Mouse (Mus musculus) thymus, postnatal 4 days (tissue): Measurements from ENCODE around the gene Dpf3.

ENCODE experiments used
- DNase-seq: peaks from one replicate; pipeline ENCODE4 v3.0.0; 2021

The Dpf3 gene

DNA sequence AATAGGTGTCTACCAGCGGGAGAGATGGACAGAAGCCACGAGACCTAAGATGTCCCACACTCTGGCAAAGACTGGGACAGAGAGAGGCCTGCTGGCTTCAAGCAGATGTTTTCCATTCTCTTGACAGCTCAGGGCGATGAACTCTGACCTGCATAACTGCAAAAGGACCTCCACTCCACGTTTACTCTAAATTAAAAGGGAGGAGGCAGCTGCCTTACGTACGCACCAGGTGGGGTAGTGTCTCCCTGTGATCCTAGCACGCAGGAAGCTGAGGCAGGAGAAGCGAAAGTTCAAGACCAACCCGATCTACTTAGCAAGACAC, 8.4 kb upstream of the Dpf3 start:
- DNase-seq = no peak

DNA sequence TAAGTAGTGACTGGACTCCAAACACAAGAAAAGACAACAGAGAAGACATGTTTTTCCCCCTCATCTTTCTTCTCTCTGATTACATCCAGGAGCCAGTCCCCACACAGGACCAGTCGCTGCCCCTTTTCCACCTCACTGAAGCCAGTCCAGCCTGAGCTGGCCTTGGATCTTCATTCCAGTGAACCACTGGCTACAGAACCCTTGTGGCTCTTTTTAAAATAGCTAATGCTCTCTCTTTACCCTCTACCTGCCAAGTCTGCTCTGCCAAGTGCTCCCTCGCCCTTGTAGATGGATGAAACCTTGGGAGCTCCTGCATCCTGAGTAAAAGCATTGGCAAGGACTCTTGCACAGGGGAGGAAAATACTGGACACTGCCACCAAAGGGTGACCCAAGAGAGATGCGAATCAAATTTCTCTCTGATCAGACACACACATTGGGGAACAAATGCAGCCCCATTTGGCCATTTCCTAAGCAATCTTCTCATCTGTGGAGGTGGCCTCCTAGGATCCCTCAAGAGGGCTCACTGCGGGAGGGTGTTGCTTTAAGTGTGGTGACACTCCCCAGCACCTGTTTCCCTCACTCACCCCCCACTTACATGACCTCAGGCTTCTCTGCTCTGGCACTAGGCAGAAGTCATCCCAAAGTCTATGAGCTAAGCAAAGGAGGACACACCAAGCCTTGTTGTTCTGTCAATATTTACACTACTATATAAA, 7.9 kb upstream of the Dpf3 start:
- DNase-seq = no peak

DNA sequence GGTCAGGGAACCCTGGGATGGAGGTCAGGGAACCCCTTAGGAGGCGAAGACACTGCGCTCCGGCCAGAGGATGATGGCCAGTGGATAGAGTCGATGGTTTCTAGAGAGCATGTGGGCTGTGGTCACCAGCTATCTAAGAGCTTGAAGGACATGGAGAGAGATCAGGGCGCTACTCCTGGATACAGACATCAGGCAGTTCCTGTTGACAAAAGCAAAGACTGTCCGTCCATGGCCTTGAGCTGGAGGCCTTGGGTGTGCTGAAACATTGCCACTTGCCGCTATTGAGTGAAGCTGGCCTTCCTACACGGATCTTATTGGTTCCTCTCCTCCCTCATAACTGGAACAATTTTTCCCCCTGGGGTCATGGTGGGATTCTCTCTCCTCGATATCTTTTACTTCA, 6.7 kb upstream of the Dpf3 start:
- no peak for DNase-seq

DNA sequence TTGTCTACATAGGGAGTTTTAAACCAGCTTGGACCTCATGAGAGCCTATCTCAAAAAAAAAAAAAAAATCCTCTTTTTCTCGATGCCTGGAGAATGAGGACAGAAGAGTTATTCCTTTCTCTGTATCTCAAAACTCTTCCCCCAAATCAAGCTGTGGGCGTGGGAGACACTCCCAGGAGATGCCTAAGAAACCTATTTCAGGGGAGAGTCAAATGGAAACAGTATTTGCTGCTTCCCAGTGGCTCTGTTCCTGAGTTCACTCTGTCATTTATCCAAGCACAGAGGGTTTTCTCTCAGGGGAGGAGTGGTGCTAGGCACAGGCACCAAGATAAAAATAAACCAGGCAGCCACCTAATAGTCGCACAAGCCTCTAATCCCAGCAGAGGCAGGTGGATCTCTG, 5.3 kb upstream of the Dpf3 start:
- DNase-seq = no peak

DNA sequence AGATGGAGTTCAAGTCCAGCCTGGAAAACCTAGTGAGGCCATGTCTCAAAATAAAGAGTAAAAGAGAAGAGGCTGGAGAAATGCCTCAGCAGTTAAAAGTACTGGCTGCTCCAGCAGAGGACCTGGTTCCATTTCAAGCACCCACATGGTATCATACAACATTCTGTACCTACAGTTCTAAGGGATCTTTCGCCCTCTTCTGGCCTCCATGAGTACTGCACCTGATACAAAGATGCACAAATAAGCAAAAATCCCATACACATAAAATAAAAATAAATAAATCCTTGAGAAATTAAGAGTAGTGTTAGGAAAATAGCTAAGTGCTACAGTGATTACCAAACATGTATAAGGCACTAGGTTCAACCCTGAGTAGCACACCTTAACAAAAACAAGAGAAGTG, 4.1 kb upstream of the Dpf3 start:
- peak; percentile 52 for DNase-seq

DNA sequence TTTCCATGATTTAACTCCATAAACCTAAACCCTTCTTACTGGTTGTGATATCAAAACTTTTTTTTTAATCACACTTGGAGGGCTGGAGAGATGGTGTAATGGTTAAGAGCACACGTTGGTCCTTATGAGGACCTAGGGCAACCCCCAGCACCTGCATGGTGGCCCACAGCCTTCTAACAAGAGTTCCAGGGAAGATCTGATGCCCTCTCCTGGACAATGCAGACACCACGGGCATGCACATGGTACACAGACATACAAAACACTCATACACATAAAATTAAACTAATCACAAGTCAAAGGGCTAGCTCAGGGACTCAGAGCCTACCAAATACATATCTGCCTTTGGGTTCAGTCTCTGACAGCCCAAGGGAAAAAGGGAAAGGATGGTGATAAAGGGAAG, 2.2 kb upstream of the Dpf3 start:
- DNase-seq = peak; percentile 20

DNA sequence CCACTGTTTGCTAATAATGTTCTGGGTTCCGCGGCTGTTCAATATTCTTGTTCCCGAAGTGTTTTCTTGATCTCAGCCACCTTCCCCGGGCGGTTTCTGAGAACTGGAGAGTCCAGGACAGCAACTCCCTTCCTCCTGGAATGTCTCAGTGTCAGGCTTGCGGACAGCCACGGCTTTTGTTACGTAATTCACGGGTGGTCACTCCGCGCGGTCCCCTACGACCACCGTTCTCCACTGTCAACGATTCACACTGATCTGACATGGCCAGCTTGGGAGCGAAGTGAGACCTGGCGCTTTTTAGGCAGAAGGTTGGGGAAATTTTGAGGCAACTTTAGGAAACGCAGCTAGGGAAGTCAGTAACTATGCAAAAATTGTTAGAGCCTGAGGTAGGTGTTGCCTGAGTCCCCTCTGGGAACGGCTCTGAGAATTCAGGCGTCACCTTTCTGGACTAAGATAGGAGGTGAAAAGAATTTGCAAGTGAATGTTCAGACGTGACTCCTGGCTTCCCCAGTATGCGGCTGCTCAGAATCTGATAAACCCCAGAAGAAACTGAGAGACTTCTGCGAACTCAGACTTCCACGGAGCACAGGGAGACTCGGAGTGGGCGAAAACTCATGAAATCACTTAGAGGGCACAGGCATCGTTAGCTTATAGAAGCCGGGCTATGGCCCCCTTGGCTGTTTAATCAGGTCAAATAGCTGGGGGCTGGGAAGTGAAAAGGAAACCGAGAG, 860 bp upstream of the Dpf3 start:
- peak; percentile 14 for DNase-seq

DNA sequence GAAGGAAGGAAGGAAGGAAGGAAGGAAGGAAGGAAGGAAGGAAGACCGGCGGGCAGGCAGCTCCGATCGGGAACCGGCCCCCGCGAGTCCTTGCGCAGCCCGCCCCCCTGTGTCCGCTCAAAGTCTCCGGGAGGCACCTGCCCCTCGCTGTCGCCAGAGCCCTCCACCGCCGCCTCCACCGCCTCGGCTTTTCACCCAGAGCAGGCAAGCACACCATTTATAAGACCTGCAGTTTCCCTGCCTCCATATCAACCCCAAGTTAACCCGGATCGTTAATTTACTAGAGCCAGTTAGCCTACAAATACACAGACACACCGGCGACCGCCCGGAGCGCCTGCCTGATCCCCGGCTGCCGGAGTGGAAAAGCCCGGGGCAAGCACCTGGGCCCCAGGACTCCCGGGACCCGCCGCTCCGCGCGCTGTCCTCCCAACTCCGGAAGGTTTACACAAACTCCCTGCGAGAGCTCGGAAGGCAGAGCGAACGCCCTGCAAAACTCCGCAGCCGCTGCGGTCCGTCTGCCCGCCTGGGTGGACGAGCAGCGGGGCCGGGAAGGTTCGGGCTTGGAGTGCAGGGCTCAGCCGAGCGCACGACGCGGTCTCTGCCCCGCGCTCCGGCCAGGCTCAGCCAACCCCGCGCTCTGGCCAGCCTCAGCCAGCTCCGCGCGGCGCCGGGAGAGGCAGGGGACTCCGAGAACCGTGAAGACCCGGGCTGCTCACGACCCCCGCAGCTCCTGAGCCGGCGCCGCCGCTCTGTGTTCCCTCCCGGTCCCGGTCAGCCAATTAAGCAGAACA, 650 bp downstream of the Dpf3 start:
- DNase-seq = peak; percentile 64

DNA sequence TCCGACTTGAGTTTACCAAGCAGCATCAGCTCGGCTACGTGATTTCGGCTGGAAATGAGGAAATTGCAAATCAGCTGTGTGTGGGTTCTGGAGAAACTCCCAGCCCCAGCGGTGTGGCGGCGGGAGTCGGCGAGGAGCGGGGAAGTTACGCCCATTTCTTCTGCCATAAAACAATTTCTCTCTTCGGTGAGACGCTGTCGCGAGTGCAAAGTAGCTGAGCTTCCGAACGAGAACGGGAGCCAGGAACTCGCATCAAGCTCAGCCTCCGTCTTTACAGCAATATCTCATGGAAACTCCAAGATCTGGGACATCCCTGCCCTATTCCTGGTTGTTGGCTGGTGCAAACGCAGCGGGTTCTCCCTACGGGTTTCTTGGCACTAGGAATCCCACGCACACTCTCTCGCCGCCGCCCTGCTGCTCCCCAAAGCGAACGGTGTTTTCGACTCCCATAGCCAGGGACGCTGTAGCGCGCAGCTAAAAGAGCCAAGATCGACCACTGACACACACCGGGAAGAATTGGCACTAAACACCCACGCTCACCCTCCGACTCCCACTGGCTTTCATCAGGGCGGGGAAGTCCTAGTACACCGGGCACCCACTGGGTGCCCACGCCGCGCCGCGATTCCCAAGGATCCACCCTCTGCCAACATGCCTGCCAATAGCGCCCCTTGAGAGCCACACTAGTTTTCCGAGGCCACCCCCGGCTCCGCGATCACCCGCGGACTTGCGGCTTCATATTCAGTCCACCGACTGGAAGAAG, 1.4 kb downstream of the Dpf3 start:
- peak; percentile 40 for DNase-seq

DNA sequence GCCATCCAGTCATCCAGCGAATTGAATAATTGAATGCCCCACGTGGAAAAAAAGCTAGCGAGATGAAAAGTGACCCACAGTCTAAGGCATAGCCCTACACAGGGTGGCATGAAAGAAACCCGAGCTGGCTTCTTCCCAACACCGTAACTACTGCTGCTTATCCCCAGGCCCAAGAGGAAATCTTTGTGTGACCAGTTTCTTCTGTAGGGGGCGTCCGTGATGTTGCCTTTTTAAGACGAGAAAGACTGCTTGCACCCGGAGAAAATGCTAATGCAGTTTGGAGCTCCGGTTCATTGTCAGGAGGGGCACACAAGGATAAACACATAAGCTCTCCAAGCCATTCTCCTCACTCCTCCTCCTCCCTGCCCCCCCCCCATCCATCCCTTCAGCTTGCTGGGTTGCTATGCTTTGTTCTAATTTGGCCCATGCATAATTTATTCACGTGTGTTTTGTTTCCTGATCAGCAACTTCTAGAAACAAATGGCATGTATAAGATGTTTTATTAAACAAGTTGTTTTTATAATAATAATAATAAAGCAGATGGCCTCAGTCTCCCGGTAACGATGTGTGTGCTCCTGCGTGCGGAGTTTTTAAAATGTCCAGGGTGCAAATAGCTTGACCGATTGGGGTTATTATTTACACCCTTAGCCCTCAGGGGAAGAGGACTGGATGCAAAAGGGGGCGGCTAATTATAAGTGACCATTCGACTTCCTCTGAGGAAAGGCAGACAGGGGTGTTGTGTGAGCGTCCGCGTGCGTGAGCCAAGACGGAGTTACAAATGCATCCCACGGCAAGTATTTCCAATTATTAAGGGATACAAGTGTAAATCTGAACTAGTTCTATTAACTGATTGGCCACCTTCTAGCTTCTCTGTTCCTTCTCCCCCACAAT, 2.4 kb downstream of the Dpf3 start:
- peak; percentile 23 for DNase-seq

DNA sequence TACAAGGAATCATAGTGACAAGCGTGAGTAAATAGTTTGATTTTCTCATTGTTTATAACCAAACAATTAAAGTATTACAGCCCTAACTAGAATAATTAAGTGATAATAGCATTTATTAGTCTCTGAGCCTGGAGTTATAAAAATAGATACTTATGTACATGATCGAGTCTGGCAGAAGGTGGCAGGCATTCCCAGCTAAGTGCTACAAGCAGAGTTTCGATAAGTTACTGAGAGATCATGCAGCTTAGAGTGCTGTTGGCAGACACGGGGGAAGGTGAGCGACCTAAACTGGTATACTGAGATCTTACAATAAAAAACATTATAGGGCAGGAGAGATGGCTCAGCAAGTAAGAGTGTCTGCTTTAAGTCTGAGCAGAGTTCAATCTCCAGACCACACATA, 3.9 kb downstream of the Dpf3 start:
- no peak for DNase-seq

DNA sequence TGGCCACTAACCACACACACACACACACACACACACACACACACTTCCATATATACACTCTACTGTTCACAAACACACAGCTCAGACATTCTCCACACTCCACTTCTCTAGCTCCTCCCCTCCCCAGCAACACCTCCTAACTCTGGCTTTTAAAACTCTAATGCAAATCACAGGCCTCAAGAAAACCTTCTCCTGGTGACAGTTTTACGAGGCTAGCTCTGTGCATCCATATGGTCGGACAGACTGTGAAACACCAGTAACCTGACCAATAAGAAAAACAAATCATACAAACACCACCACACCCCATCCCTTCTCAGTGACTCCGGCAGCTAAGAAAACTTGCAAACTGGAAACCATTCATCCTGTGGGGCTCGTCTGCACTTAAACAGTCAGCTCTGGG, 6.1 kb downstream of the Dpf3 start:
- no peak for DNase-seq

DNA sequence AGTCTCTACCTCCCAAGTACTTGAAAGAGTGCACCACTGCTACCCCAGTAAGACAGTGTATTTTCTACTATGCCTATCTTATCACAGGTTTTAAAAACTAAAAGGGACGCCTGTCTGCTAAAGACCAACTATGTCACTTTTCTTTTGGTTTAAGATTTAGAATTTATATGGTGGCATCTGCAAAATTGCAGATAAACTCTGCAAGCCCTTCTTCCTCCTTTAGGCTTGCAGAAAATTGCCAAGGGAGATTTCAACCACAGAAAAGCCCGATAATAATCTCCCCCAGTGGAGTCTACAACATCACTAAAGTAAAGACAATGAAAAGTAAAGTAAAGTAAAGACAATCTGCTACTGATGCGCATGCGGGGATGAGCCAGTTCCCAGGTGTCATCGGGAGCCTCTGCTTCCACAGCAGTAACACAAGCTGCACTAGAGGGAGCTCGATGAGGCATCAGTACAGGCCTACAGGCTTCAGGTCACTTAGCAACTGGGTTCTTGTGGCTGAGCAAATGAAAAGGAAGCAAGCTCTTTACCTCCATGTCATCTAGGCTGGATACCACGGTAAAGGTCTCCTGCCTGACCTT, 7.6 kb downstream of the Dpf3 start:
- no peak for DNase-seq

DNA sequence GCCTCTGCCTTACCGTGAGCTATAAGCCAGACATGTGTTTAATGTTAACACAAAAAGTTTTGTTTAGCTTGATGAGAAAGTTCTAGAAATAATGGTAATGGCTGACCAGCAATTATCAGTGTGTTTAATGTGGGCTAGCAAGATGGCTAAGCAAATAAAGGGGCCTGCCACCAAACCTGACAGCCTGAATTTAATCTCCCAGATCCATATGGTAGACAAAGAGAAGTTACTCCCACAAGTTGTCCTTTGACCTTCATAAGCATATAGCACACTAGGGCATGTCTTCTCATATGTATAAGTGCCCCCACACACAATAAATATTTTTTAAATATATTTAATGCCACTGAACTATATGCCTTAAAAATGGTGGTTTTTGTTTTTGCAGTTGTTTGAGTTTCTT, 8.4 kb downstream of the Dpf3 start:
- no peak for DNase-seq

DNA sequence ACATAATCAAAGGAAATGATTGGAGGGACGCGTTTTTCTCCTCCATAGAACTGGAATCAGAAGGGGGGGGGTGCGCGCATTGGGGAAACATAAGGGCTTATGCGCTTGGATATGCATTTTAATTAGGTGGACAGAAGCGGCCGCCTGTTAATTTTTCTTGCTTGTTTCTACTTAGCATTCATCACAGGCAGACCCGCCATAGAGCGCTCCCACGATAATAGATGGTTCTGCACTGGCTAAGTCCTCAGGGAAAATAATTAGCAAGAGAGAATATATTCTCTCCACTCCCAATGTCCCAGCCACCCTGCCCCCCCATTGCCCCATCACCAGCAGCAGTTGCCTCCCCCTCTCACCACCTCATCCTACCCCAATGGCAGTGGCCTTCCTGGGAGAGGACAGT, 11.2 kb downstream of the Dpf3 start:
- DNase-seq = no peak

DNA sequence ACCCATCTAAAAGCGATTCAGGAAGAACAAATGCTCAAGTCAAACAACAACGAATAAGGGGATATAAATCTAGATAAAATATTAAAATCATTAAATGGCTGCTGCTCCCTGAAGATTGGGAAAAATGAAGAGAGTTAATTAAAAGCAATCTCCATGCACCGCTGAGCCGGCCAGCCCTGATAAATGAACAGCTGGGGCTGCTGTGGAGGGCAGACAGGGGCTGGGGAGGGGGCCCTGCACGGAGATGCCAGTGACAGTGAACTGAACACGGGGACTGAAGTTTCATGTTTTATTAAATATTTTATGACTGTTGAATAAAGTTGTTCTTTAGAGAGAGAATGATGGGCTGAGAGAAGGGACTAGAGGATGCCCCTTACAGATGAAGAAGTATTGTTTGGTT, 12.1 kb downstream of the Dpf3 start:
- DNase-seq = no peak

DNA sequence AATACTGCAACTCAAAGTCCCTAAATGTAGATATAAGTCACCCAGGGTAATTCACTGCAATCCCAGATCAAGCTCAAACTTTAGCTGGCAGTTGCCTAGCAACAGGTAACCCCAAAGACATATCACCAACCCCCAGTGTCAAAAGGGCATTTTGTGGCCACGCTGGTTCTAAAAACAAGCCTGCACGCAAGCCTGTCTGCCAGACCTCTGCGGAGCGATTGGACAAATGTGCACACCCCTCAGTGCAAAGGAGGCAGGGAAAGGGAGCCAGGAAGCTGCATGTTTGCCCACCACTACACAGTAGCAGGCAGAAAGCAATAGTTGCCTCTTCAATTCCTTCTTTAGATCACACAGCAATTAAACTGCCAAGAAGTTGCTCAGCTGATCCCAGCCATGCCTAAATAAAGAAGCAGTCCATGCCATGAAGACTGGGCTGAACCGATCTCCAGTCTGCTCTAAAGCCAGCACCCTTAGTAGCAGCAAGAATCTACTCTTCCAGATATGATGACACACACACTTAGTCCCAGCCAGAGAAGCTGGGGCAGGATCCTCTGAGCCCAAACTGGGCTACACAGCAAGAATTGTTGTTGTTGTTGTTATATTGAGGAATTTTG, 13.4 kb downstream of the Dpf3 start:
- no peak for DNase-seq

DNA sequence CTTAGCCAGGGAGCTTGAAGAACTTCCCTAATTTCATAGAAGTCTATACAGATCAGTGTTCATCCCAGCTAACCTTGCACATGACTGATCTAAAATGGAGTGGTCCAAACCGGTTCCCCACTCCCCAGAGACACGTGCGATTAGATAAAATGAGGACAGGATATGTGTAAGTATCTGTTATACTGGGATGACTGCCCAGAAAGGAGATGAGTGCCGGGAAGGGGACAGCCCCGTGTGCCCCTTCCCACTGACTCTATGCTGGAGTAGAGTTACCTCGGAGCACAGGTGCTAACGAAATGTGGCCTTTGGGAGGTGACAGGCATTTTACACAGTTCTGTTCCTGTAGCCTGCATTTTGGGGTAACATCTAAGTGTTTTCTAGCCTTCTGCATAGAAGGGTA, 15.8 kb downstream of the Dpf3 start:
- DNase-seq = no peak

DNA sequence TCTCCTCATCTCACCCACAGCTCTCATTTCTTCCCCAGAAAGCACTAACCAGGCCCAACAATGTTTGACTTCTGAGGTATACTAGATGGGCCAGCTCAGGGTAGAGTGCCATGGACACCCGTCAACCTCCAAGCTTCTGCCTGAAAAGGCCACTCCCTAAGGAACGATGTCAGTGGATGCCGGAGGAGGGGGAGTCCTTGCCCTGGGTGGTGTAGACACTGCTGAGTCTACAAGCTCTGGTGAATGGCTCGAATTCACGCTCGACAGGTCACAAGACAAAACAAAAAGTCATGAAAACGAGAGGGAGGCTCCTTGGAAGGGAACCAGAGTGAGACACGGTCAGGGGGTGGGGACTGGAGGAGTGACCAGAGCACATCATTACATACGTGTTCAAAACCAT, 17.4 kb downstream of the Dpf3 start:
- no peak for DNase-seq

DNA sequence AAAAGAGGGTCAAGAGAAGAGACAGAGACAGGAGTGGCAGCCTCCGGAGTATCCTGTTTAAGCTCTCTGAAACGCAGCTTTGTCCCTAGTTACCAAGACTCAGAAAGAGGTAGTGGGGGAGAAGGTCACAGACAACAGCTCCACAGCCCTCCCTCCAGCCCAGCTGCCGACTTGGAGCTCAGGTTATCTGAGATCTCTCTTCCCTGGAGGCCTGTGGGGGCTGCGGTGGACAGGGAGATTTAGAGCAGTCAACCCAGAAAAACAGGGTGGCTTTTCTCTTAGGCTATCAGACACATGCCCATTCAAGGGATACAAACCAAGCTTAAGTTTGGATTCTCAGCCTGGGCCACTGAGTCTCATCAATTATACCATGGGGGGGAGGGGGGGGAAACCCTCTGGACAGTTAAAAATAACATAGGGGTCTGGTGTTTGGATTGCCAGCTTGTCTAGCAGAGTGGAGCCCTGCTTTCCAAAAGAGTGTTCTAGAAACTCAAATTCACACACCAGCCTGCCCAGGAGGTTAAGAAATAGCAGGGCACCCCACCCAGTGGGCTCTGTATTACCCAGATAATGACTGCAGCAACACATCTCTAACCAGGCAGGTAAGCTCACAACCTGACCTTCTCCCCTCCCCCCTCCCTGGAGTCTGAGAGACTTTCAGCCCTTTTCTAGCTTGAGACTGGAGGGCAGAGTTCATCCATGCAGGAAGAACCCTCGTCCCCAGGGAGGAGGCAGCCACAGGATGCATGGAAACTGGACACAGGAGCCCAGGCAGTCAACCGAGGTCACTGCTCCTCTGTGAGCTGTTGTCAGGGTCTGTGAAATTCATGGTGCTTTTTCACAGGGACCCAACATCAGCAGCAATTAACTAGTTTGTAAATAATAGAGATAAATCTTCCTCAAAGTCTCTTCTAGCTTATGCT, 20.7 kb downstream of the Dpf3 start:
- DNase-seq = no peak
